Mouse (Mus musculus): ENCODE data around the gene Spata32.

DNA sequence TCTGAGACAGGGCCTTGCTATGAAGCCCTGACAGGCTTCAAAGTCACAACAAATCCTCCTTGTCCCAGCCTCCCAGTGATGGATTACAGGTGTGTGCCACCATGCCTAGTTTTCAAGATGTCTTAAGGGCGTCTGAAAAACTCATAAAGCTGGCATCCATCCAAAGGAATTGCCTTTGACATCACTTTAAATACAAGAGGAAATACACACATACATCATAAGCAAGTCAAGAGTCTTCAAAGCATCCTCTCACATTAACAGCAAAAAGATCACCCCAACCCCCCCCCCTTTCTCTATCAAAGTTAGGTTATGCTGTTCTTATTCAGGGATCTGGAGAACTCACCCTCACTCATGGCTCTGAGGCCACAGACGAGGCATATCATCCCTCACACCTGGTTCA, 47.6 kb upstream of the Spata32 start:
- TF ChIP-seq CTCF (IDR thresholded peaks at IDR 0.05; ENCODE audit: borderline replicate concordance, extremely low read depth, insufficient read depth, insufficient read length) (no peak), POLR2A (IDR thresholded peaks at IDR 0.05; ENCODE audit: borderline replicate concordance, extremely low read depth, insufficient read depth, insufficient read length, poor library complexity, severe bottlenecking) (no peak)
